Mouse (Mus musculus): ENCODE data around the gene Mvp. TPM values are rescaled to one million over a fixed set of nuclear protein-coding genes. Genes with fewer than 3 reads are reported as not detected.

The Mvp gene
- polyA plus RNA-seq, 1 experiment from 2014 or later = 12.0 TPM

GRCm38 (mm10) chr7:126946530-126946929, 67.9 kb downstream of the Mvp start:
- Histone ChIP-seq H3K9ac (ENCODE audit: low read length) (no peak overlapping the region), H3K27me3 (ENCODE audit: control insufficient read depth, insufficient read depth, low read length) (peaks cover 16% of the 10 kb centered on the region), H3K4me2 (ENCODE audit: low read length) (no peak overlapping the region), H3K4me1 (ENCODE audit: control insufficient read depth in 2 of 2, insufficient read depth in 2 of 2, low read length in 2 of 2) (peaks cover 4 to 9% of the 10 kb centered on the region in 2 experiments; a peak in 2 of 4 replicates), H3K9me3 (ENCODE audit: control insufficient read depth, low read length) (no peaks in the 10 kb centered on the region), H3K36me3 (ENCODE audit: control insufficient read depth, insufficient read depth, low read length) (peaks cover 14% of the 10 kb centered on the region; the same call in 1 of the 2 replicates), H3K4me3 (ENCODE audit: control insufficient read depth in 1 of 2, insufficient read depth in 1 of 2, low read depth in 1 of 2, low read length in 2 of 2) (no peak overlapping the region), H3K27ac (replicated peaks in 1 of 2; ENCODE audit: control insufficient read depth in 1 of 2, insufficient read depth in 1 of 2, low read depth in 2 of 2, low read length in 2 of 2) (no peak overlapping the region)
- no peak for ATAC-seq (ENCODE audit: insufficient number of reproducible peaks, insufficient read depth, low FRiP score, low read depth)
- WGBS = 60% methylated on average over 3 of the region's 3 CpGs

- Histone ChIP-seq H3K9me3 (ENCODE audit: control insufficient read depth, low read length) (no peaks in the 10 kb centered on the region), H3K4me1 (ENCODE audit: control insufficient read depth in 2 of 2, insufficient read depth in 2 of 2, low read length in 2 of 2) (no peaks in the 10 kb centered on the region), H3K4me2 (ENCODE audit: low read length) (no peak overlapping the region), H3K36me3 (ENCODE audit: control insufficient read depth, insufficient read depth, low read length) (peaks cover 22% of the 10 kb centered on the region), H3K27me3 (ENCODE audit: control insufficient read depth, insufficient read depth, low read length) (no peaks in the 10 kb centered on the region), H3K9ac (ENCODE audit: low read length) (no peak overlapping the region), H3K4me3 (ENCODE audit: control insufficient read depth in 1 of 2, insufficient read depth in 1 of 2, low read depth in 1 of 2, low read length in 2 of 2) (no peak overlapping the region), H3K27ac (replicated peaks in 1 of 2; ENCODE audit: control insufficient read depth in 1 of 2, insufficient read depth in 1 of 2, low read depth in 2 of 2, low read length in 2 of 2) (no peak overlapping the region)
- ATAC-seq (ENCODE audit: insufficient number of reproducible peaks, insufficient read depth, low FRiP score, low read depth) = no peak
- 73% methylated on average over 5 of the region's 5 CpGs for whole genome bisulfite sequencing
Observed at GRCm38 (mm10) chr7:126941801-126942200, 72.6 kb downstream of the Mvp start.

- 50% methylated on average over 6 of the region's 6 CpGs for WGBS
- no peak overlapping the region for H3K4me3 ChIP-seq (ENCODE audit: control insufficient read depth in 1 of 2, insufficient read depth in 1 of 2, low read depth in 1 of 2, low read length in 2 of 2)
- ATAC-seq (ENCODE audit: insufficient number of reproducible peaks, insufficient read depth, low FRiP score, low read depth) = no peak
Observed at GRCm38 (mm10) chr7:126941171-126941570, 73.2 kb downstream of the Mvp start.

More at GRCm38 (mm10) chr7:126941171-126941570, 73.2 kb downstream of the Mvp start:
- Histone ChIP-seq H3K27me3 (ENCODE audit: control insufficient read depth, insufficient read depth, low read length) (no peaks in the 10 kb centered on the region), H3K4me2 (ENCODE audit: low read length) (no peak overlapping the region), H3K27ac (replicated peaks in 1 of 2; ENCODE audit: control insufficient read depth in 1 of 2, insufficient read depth in 1 of 2, low read depth in 2 of 2, low read length in 2 of 2) (no peak overlapping the region), H3K4me1 (ENCODE audit: control insufficient read depth in 2 of 2, insufficient read depth in 2 of 2, low read length in 2 of 2) (no peaks in the 10 kb centered on the region), H3K9ac (ENCODE audit: low read length) (no peak overlapping the region), H3K36me3 (ENCODE audit: control insufficient read depth, insufficient read depth, low read length) (peaks cover 29% of the 10 kb centered on the region), H3K9me3 (ENCODE audit: control insufficient read depth, low read length) (no peaks in the 10 kb centered on the region)

Small RNA genes within 50 kb of the gene (microRNA-seq; reads per million reads assigned to microRNA genes)
- not detected for gene Gm44343

Other genes with a start within 250 kb of the Mvp start
- 0.67 and 2.7 TPM in 2 replicates for gene Gdpd3, start 248.3 kb downstream of the Mvp start, polyA plus RNA-seq (2014; fragmentation: Nextera tagmentation; extraction: Ambion mirVana)
- 102 and 121 TPM in 2 replicates for gene Ypel3, start 237.7 kb downstream of the Mvp start, polyA plus RNA-seq (2014; fragmentation: Nextera tagmentation; extraction: Ambion mirVana)
- 0.26 TPM in 1 of 2 replicates, not detected in the other for gene Tbx6, start 233.1 kb downstream of the Mvp start, polyA plus RNA-seq (2014; fragmentation: Nextera tagmentation; extraction: Ambion mirVana)
- 132 and 146 TPM in 2 replicates for gene Ppp4c, start 222.1 kb downstream of the Mvp start, polyA plus RNA-seq (2014; fragmentation: Nextera tagmentation; extraction: Ambion mirVana)
- gene Fam57b, start 217.0 kb downstream of the Mvp start, polyA plus RNA-seq (2014; fragmentation: Nextera tagmentation; extraction: Ambion mirVana) = 0.81 and 1.2 TPM in 2 replicates
- not detected in 2 replicates for gene 4930451I11Rik, start 183.0 kb downstream of the Mvp start, polyA plus RNA-seq (2014; fragmentation: Nextera tagmentation; extraction: Ambion mirVana)
- 0.14 TPM in 1 of 2 replicates, not detected in the other for gene Doc2a, start 167.2 kb downstream of the Mvp start, polyA plus RNA-seq (2014; fragmentation: Nextera tagmentation; extraction: Ambion mirVana)
- 10.7 and 11.5 TPM in 2 replicates for gene Hirip3, start 152.6 kb downstream of the Mvp start, polyA plus RNA-seq (2014; fragmentation: Nextera tagmentation; extraction: Ambion mirVana)
- 47.9 and 51.9 TPM in 2 replicates for gene Ino80e, start 152.2 kb downstream of the Mvp start, polyA plus RNA-seq (2014; fragmentation: Nextera tagmentation; extraction: Ambion mirVana)
- gene Taok2, start 129.9 kb downstream of the Mvp start, polyA plus RNA-seq (2014; fragmentation: Nextera tagmentation; extraction: Ambion mirVana) = 19.8 and 21.7 TPM in 2 replicates
- 21.6 and 22.7 TPM in 2 replicates for gene Tmem219, start 91.7 kb downstream of the Mvp start, polyA plus RNA-seq (2014; fragmentation: Nextera tagmentation; extraction: Ambion mirVana)
- 11.3 and 11.9 TPM in 2 replicates for gene Kctd13, start 85.7 kb downstream of the Mvp start, polyA plus RNA-seq (2014; fragmentation: Nextera tagmentation; extraction: Ambion mirVana)
- gene Asphd1, start 65.0 kb downstream of the Mvp start, polyA plus RNA-seq (2014; fragmentation: Nextera tagmentation; extraction: Ambion mirVana) = not detected in 2 replicates
- gene Sez6l2, start 64.1 kb downstream of the Mvp start, polyA plus RNA-seq (2014; fragmentation: Nextera tagmentation; extraction: Ambion mirVana) = 0.86 and 1.4 TPM in 2 replicates
- gene Cdipt, start 38.7 kb downstream of the Mvp start, polyA plus RNA-seq (2014; fragmentation: Nextera tagmentation; extraction: Ambion mirVana) = 68.5 and 74.6 TPM in 2 replicates
- gene Cdiptos, start 38.5 kb downstream of the Mvp start, polyA plus RNA-seq (2014; fragmentation: Nextera tagmentation; extraction: Ambion mirVana) = 0.86 and 1.6 TPM in 2 replicates
- gene Pagr1b, start 1.9 kb upstream of the Mvp start, polyA plus RNA-seq (2014; fragmentation: Nextera tagmentation; extraction: Ambion mirVana) = 0.84 TPM in 1 of 2 replicates, not detected in the other
- 23.1 and 25.4 TPM in 2 replicates for gene Pagr1a, start 2.7 kb upstream of the Mvp start, polyA plus RNA-seq (2014; fragmentation: Nextera tagmentation; extraction: Ambion mirVana)
- gene Gm42742, start 6.5 kb upstream of the Mvp start, polyA plus RNA-seq (2014; fragmentation: Nextera tagmentation; extraction: Ambion mirVana) = 41.9 and 45.0 TPM in 2 replicates
- gene Prrt2, start 6.6 kb upstream of the Mvp start, polyA plus RNA-seq (2014; fragmentation: Nextera tagmentation; extraction: Ambion mirVana) = 2.1 and 3.2 TPM in 2 replicates
- 37.6 and 44.7 TPM in 2 replicates for gene Maz, start 12.4 kb upstream of the Mvp start, polyA plus RNA-seq (2014; fragmentation: Nextera tagmentation; extraction: Ambion mirVana)
- gene Kif22, start 27.9 kb upstream of the Mvp start, polyA plus RNA-seq (2014; fragmentation: Nextera tagmentation; extraction: Ambion mirVana) = 67.8 and 74.3 TPM in 2 replicates
- gene Zg16, start 72.7 kb upstream of the Mvp start, polyA plus RNA-seq (2014; fragmentation: Nextera tagmentation; extraction: Ambion mirVana) = not detected in 2 replicates
- 0.65 and 1.2 TPM in 2 replicates for gene AI467606, start 76.7 kb upstream of the Mvp start, polyA plus RNA-seq (2014; fragmentation: Nextera tagmentation; extraction: Ambion mirVana)
- 2.4 and 2.8 TPM in 2 replicates for gene Qprt, start 107.6 kb upstream of the Mvp start, polyA plus RNA-seq (2014; fragmentation: Nextera tagmentation; extraction: Ambion mirVana)
- gene Spn, start 123.2 kb upstream of the Mvp start, polyA plus RNA-seq (2014; fragmentation: Nextera tagmentation; extraction: Ambion mirVana) = 0.12 and 0.22 TPM in 2 replicates
- gene Cd2bp2, start 181.4 kb upstream of the Mvp start, polyA plus RNA-seq (2014; fragmentation: Nextera tagmentation; extraction: Ambion mirVana) = 33.7 and 34.8 TPM in 2 replicates
- gene Tbc1d10b, start 193.8 kb upstream of the Mvp start, polyA plus RNA-seq (2014; fragmentation: Nextera tagmentation; extraction: Ambion mirVana) = 20.2 and 21.2 TPM in 2 replicates
- gene Mylpf, start 194.3 kb upstream of the Mvp start, polyA plus RNA-seq (2014; fragmentation: Nextera tagmentation; extraction: Ambion mirVana) = 11.7 and 14.9 TPM in 2 replicates
- gene Zfp553, start 218.4 kb upstream of the Mvp start, polyA plus RNA-seq (2014; fragmentation: Nextera tagmentation; extraction: Ambion mirVana) = 9.9 and 11.4 TPM in 2 replicates
- 22.2 and 25.3 TPM in 2 replicates for gene Sept1, start 218.5 kb upstream of the Mvp start, polyA plus RNA-seq (2014; fragmentation: Nextera tagmentation; extraction: Ambion mirVana)
- gene Zfp771, start 229.7 kb upstream of the Mvp start, polyA plus RNA-seq (2014; fragmentation: Nextera tagmentation; extraction: Ambion mirVana) = 26.8 and 31.4 TPM in 2 replicates
- 168 and 172 TPM in 2 replicates for gene Dctpp1, start 246.1 kb upstream of the Mvp start, polyA plus RNA-seq (2014; fragmentation: Nextera tagmentation; extraction: Ambion mirVana)